In genomic region chr4:106862317-106862716, GRCm38 (mm10) we compare ENCODE assay signal across 9 mouse cellular contexts. TPM values are rescaled to one million over a fixed set of nuclear protein-coding genes. Genes with fewer than 3 reads are reported as not detected.
A peak's percentile ranks its signal among the peaks of the same experiment; 100 is the strongest.
DNase-seq lines count a peak whose midpoint lies in the region; ATAC-seq and TF ChIP-seq lines count a peak whose summit lies in the region.
"Had no signal": no experiment of that assay in that cellular context is flagged by ENCODE, and none has a peak within 500 bp of the region (broad histone marks: within the 10 kb centered on the region; RNA-seq: fewer than 3 reads in every experiment).

No protein-coding gene starts in this region.

- WGBS in kidney, adult 2 months: 55% methylated on average over 7 of the region's 7 CpGs
- WGBS in embryonic facial prominence, embryonic 13.5 days: 49% methylated on average over 7 of the region's 7 CpGs
- WGBS in kidney, postnatal 0 days: 23% methylated on average over 7 of the region's 7 CpGs
- WGBS in lung, postnatal 0 days: 28% methylated on average over 7 of the region's 7 CpGs

- peaks cover 9% of the 10 kb centered on the region for H3K4me1 ChIP-seq in kidney, adult 2 months (ENCODE audit: control insufficient read depth, insufficient read depth, low read length)
- H3K4me1 ChIP-seq in embryonic facial prominence, embryonic 13.5 days: peaks cover 79% of the 10 kb centered on the region
- H3K4me1 ChIP-seq in kidney, postnatal 0 days (replicated peaks; ENCODE audit: insufficient read depth, low read length): peaks cover 47% of the 10 kb centered on the region
- H3K4me1 ChIP-seq in lung, postnatal 0 days (ENCODE audit: insufficient read depth, low read depth, low read length): peaks cover 17% of the 10 kb centered on the region; the same call in 1 of the 2 replicates

- H3K27me3 ChIP-seq in kidney, adult 2 months (replicated peaks; ENCODE audit: control insufficient read depth, insufficient read depth, low read length): no peaks in the 10 kb centered on the region
- no peaks in the 10 kb centered on the region for H3K27me3 ChIP-seq in embryonic facial prominence, embryonic 13.5 days
- H3K27me3 ChIP-seq in kidney, postnatal 0 days (ENCODE audit: insufficient read depth, low read length): no peaks in the 10 kb centered on the region
- no peaks in the 10 kb centered on the region for H3K27me3 ChIP-seq in lung, postnatal 0 days (replicated peaks; ENCODE audit: insufficient read depth, low read length)
- H3K27me3 ChIP-seq: CH12.LX had no signal

- TF ChIP-seq POLR2A in kidney, adult 2 months (IDR thresholded peaks at IDR 0.05; ENCODE audit: low read depth, low read length): no peak

- peak overlapping the region; percentile 29 for H3K27ac ChIP-seq in kidney, adult 2 months (ENCODE audit: insufficient read depth, low read depth, low read length)
- H3K27ac ChIP-seq in embryonic facial prominence, embryonic 13.5 days: peak overlapping the region; percentile 2; the same call in 1 of the 2 replicates
- peak overlapping the region; percentile 37; the same call in 1 of the 2 replicates for H3K27ac ChIP-seq in kidney, postnatal 0 days
- H3K27ac ChIP-seq in lung, postnatal 0 days (ENCODE audit: low read length): no peak overlapping the region

- H3K36me3 ChIP-seq in kidney, adult 2 months (ENCODE audit: control insufficient read depth, insufficient read depth, low read length): no peaks in the 10 kb centered on the region
- no peaks in the 10 kb centered on the region for H3K36me3 ChIP-seq in embryonic facial prominence, embryonic 13.5 days
- no peaks in the 10 kb centered on the region for H3K36me3 ChIP-seq in kidney, postnatal 0 days (ENCODE audit: insufficient read depth, low read length)
- no peaks in the 10 kb centered on the region for H3K36me3 ChIP-seq in lung, postnatal 0 days (ENCODE audit: insufficient read depth, low read length)

- peak; percentile 46 for DNase-seq in kidney, adult 2 months
- DNase-seq in kidney, adult 18-20 months: no peak
- peak; percentile 74 for DNase-seq in kidney, postnatal 0 days (ENCODE audit: low spot score)
- peak; percentile 53 for DNase-seq in lung, postnatal 0 days (ENCODE audit: low spot score)
- DNase-seq in urinary bladder, postnatal 25 days (ENCODE audit: low spot score): no peak
- DNase-seq in adrenal gland, adult 18-20 months (ENCODE audit: low spot score in 2 of 2): no peak

- TF ChIP-seq EP300 in lung, postnatal 0 days (IDR thresholded peaks at IDR 0.05): no peak

- no peak overlapping the region for H3K4me2 ChIP-seq in embryonic facial prominence, embryonic 13.5 days
- no peak overlapping the region for H3K4me2 ChIP-seq in kidney, postnatal 0 days (ENCODE audit: low read length)
- no peak overlapping the region; the same call in 1 of the 2 replicates for H3K4me2 ChIP-seq in lung, postnatal 0 days (replicated peaks; ENCODE audit: low read depth, low read length)

- TF ChIP-seq CTCF in kidney, adult 2 months (conservative IDR thresholded peaks at IDR 0.05; ENCODE audit: insufficient read depth, insufficient read length, low read depth, low read length): no peak
- TF ChIP-seq CTCF in kidney, postnatal 0 days (IDR thresholded peaks at IDR 0.05; ENCODE audit: low read depth): no peak
- TF ChIP-seq CTCF in lung, postnatal 0 days (IDR thresholded peaks at IDR 0.05): no peak

- H3K9me3 ChIP-seq in embryonic facial prominence, embryonic 13.5 days: no peaks in the 10 kb centered on the region
- H3K9me3 ChIP-seq in kidney, postnatal 0 days (replicated peaks; ENCODE audit: low read length): no peaks in the 10 kb centered on the region
- no peaks in the 10 kb centered on the region for H3K9me3 ChIP-seq in lung, postnatal 0 days (ENCODE audit: low read length)

- H3K9ac ChIP-seq in embryonic facial prominence, embryonic 13.5 days: no peak overlapping the region
- 0 out of 2 replicates have a peak overlapping the region, but pooled peaks have one; percentile 31 for H3K9ac ChIP-seq in kidney, postnatal 0 days (ENCODE audit: low read depth, low read length)
- H3K9ac ChIP-seq in lung, postnatal 0 days (replicated peaks; ENCODE audit: low read depth): no peak overlapping the region

- no peak for ATAC-seq in embryonic facial prominence, embryonic 13.5 days (ENCODE audit: insufficient number of reproducible peaks, insufficient read depth, low FRiP score, low TSS enrichment, low read depth)
- no peak for ATAC-seq in kidney, postnatal 0 days (replicated peaks; ENCODE audit: low FRiP score, low read depth)
- no peak for ATAC-seq in lung, postnatal 0 days
- ATAC-seq in activated CD4-positive, CD25-positive, alpha-beta regulatory T cell, adult 4 months: no peak

- H3K4me3 ChIP-seq in kidney, adult 2 months (ENCODE audit: insufficient read depth, low read depth, low read length): no peak overlapping the region
- no peak overlapping the region for H3K4me3 ChIP-seq in embryonic facial prominence, embryonic 13.5 days
- H3K4me3 ChIP-seq in kidney, postnatal 0 days (replicated peaks; ENCODE audit: low read depth, low read length): no peak overlapping the region
- no peak overlapping the region for H3K4me3 ChIP-seq in lung, postnatal 0 days (ENCODE audit: low read depth, low read length)

RNA-seq across cellular contexts. Expression of gene Ssbp3, which starts 48.2 kb away (rescaled TPM):
- polyA plus RNA-seq in kidney, adult 2 months (2012; rRNA removed): 44.6 and 48.6 TPM in 2 replicates
- 172 and 190 TPM in 2 replicates for polyA plus RNA-seq in embryonic facial prominence, embryonic 13.5 days (2015; fragmentation: Nextera tagmentation; extraction: Ambion mirVana)
- polyA plus RNA-seq in kidney, postnatal 0 days (2015; fragmentation: Nextera tagmentation; extraction: Ambion mirVana): 62.6 and 68.3 TPM in 2 replicates
- polyA plus RNA-seq in lung, postnatal 0 days (2015; fragmentation: Nextera tagmentation; extraction: Ambion mirVana): 40.2 and 49.8 TPM in 2 replicates
- total RNA-seq in adrenal gland, adult 18-20 months (2021): 10 to 100 TPM; 70.5 to 75.9 TPM
- 10 to 100 TPM; 42.9 to 48.0 TPM for polyA plus RNA-seq in activated CD4-positive, CD25-positive, alpha-beta regulatory T cell, adult 4 months (2017; shearing (Covaris generic))

RNA-seq across cellular contexts. Expression of gene Acot11, which starts 57.5 kb away (rescaled TPM):
- 18.2 and 20.2 TPM in 2 replicates for polyA plus RNA-seq in kidney, adult 2 months (2012; rRNA removed)
- polyA plus RNA-seq in embryonic facial prominence, embryonic 13.5 days (2015; fragmentation: Nextera tagmentation; extraction: Ambion mirVana): 2.1 and 3.0 TPM in 2 replicates
- polyA plus RNA-seq in kidney, postnatal 0 days (2015; fragmentation: Nextera tagmentation; extraction: Ambion mirVana): 1.7 and 1.9 TPM in 2 replicates
- 0.93 and 0.96 TPM in 2 replicates for polyA plus RNA-seq in lung, postnatal 0 days (2015; fragmentation: Nextera tagmentation; extraction: Ambion mirVana)
- total RNA-seq in adrenal gland, adult 18-20 months (2021): 100 to 1,000 TPM in 1 of 2 experiments, 10 to 100 TPM in 1; 99.8 to 239 TPM
- 1 to 10 TPM; 6.1 to 9.0 TPM for polyA plus RNA-seq in activated CD4-positive, CD25-positive, alpha-beta regulatory T cell, adult 4 months (2017; shearing (Covaris generic))

Comparison
In these comparisons a context has a peak if more than half of its experiments do, and no peak if none do; other contexts are left out.
1. DNase-seq: peak in kidney, adult 2 months (single experiment), kidney, postnatal 0 days (single experiment) and lung, postnatal 0 days (single experiment); none in kidney, adult 18-20 months (single experiment), urinary bladder, postnatal 25 days (single experiment) and adrenal gland, adult 18-20 months (0 of 2).